Comparison of ENCODE assay signal across 1 mouse cellular context in the genomic region with DNA sequence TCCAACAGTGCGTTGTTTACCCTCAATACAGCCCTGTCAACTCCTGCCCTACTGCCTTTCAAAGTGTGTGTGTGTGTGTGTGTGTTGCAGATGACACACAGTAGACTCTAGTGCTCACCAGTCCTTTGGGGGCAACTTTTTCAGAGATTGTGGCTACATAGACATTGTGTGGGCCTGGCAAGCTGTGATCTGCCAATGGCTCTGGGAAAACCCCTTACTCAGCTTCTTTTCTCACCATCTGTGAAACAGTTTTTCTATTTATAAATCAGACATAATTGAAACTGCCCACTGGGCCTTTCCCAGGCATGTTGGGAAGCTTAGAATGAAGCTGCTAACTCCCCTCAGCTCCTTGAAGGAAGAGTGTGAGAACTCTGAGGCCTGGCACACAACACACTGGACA.
TF ChIP-seq lines count a peak whose summit lies in the region.

No protein-coding gene starts in this region.

TF ChIP-seq in CH12.LX, 34 proteins besides CTCF, POLR2A, EP300 and RAD21 (continued from another document):
- TF ChIP-seq NELFE (IDR thresholded peaks at IDR 0.05; ENCODE audit: low read depth, low read length) (no peak), MAX (IDR thresholded peaks at IDR 0.05; ENCODE audit: low read length) (no peak; the same call in 1 of the 2 replicates), ZNF384 (IDR thresholded peaks at IDR 0.05; ENCODE audit: low read depth, low read length) (peak; percentile 73), KAT2A (IDR thresholded peaks at IDR 0.05; ENCODE audit: insufficient replicate concordance, low read length) (0 out of 2 replicates have a peak, but pooled peaks have one; percentile 39), CHD2 (IDR thresholded peaks at IDR 0.05; ENCODE audit: low read length) (peak; percentile 46; the same call in 1 of the 2 replicates), POLR2AphosphoS2 (IDR thresholded peaks at IDR 0.05; ENCODE audit: low read depth, low read length) (no peak), NRF1 (IDR thresholded peaks at IDR 0.05; ENCODE audit: low read depth, low read length) (no peak), TCF12 (IDR thresholded peaks at IDR 0.05; ENCODE audit: low read depth, low read length) (peak; percentile 92), IRF4 (IDR thresholded peaks at IDR 0.05; ENCODE audit: low read depth, low read length) (peak; percentile 88), ETS1 (conservative IDR thresholded peaks at IDR 0.05; ENCODE audit: low read depth, low read length) (peak; percentile 78), SIN3A (IDR thresholded peaks at IDR 0.05; ENCODE audit: low read length) (0 out of 2 replicates have a peak, but pooled peaks have one; percentile 25), ZC3H11A (IDR thresholded peaks at IDR 0.05; ENCODE audit: low read depth, low read length) (no peak), MEF2A (IDR thresholded peaks at IDR 0.05; ENCODE audit: borderline replicate concordance, low read depth, low read length) (peak; percentile 97), JUND (conservative IDR thresholded peaks at IDR 0.05; ENCODE audit: low read depth, low read length) (no peak), ZMIZ1 (IDR thresholded peaks at IDR 0.05; ENCODE audit: low read depth, low read length) (no peak), MAFK (IDR thresholded peaks at IDR 0.05; ENCODE audit: insufficient replicate concordance, low read length) (peak; percentile 98), CHD1 (IDR thresholded peaks at IDR 0.05; ENCODE audit: low read depth, low read length) (no peak; the same call in 1 of the 2 replicates)
